Mouse (Mus musculus) midbrain, embryonic 16.5 days (tissue): ENCODE measurements at regions not wholly inside any gene's neighbourhood (a gene's known extent, or its start where the extent isn't known, plus 50 kb on each side); places are given as distances from the start of the nearest gene placed in this dataset.

Experiments used
- ATAC-seq: fragments of 200-750 bp; cut with Nextera tagmentation; 2 replicates; pipeline ENCODE4 v1.8.0; 2017; ENCODE audit warnings: moderate TSS enrichment
- H3K27ac ChIP-seq: fragments of 300-500 bp; sonication (generic); 2 replicates; pipeline ENCODE4 v1.5.1; 2014; ENCODE audit warnings: mild to moderate bottlenecking, low read length, mixed read lengths
- H3K27me3 ChIP-seq: fragments of 300-500 bp; sonication (generic); 2 replicates; pipeline ENCODE4 v1.6.1; 2014; ENCODE audit warnings: low read depth, low read length, mixed read lengths; ENCODE audit not compliant: control insufficient read depth, insufficient read depth
- H3K36me3 ChIP-seq: fragments of 300-500 bp; sonication (generic); 2 replicates; pipeline ENCODE4 v1.6.1; 2014; ENCODE audit warnings: mild to moderate bottlenecking, low read length, moderate library complexity, mixed read lengths; ENCODE audit not compliant: control insufficient read depth, insufficient read depth
- H3K4me1 ChIP-seq: fragments of 300-500 bp; sonication (generic); 2 replicates; pipeline ENCODE4 v1.6.1; 2014; ENCODE audit warnings: mild to moderate bottlenecking, low read length, mixed read lengths; ENCODE audit not compliant: control insufficient read depth, insufficient read depth
- H3K4me2 ChIP-seq: fragments of 300-500 bp; sonication (generic); 2 replicates; pipeline ENCODE4 v1.6.1; 2014; ENCODE audit warnings: mild to moderate bottlenecking, low read length, mixed read lengths
- H3K4me3 ChIP-seq: fragments of 300-500 bp; sonication (generic); 2 replicates; pipeline ENCODE4 v1.5.1; 2014; ENCODE audit warnings: low read depth, mild to moderate bottlenecking, low read length, moderate library complexity, mixed read lengths
- H3K9ac ChIP-seq: fragments of 300-500 bp; sonication (generic); 2 replicates; pipeline ENCODE4 v1.6.1; 2014; ENCODE audit warnings: low read depth, low read length, mixed read lengths
- H3K9me3 ChIP-seq: fragments of 300-500 bp; sonication (generic); replicated peaks from 2 replicates; pipeline ENCODE4 v1.6.1; 2014; ENCODE audit warnings: mild to moderate bottlenecking, low read length, mixed read lengths; ENCODE audit not compliant: control insufficient read depth, poor library complexity, severe bottlenecking
- WGBS: fragments of 180-500 bp; shearing (Covaris S2); extraction: QIAGEN DNeasy Blood & Tissue Kit; methylation state at CpG from one replicate; pipeline ENCODE4 v1.1.7; 2014; 5-methylcytosine and 5-hydroxymethylcytosine counted together

DNA sequence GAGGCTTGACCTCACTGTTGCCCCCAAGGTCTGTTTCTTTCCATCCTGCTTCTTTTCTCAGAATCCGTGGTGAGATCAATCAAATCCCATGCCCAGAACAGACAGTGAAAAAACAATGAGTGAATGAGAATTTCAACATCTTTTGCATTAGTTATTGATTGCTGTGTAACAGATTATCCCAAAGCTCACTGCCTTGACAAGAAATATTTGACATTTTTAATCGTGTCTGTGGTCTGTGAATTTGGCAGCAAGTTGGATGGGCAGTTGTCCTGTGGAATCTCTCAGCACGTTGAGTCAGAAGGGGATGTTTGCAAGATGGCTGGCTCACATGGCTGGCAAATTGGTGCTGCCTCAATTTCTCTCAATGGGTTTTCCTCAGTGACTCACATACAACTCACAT is 228.0 kb upstream of the Mpped2 start:
- WGBS = 48% methylated on average over 3 of the region's 3 CpGs
- no peaks in the 10 kb centered on the region; the same call in 1 of the 2 replicates for H3K27me3 ChIP-seq
- no peaks in the 10 kb centered on the region for H3K9me3 ChIP-seq
- no peak overlapping the region for H3K4me2 ChIP-seq
- no peak overlapping the region for H3K27ac ChIP-seq
- no peaks in the 10 kb centered on the region for H3K36me3 ChIP-seq
- no peak overlapping the region for H3K9ac ChIP-seq
- no peak for ATAC-seq
- no peaks in the 10 kb centered on the region for H3K4me1 ChIP-seq
- H3K4me3 ChIP-seq = no peak overlapping the region

- ATAC-seq = no peak
- Histone ChIP-seq H3K9me3 (no peaks in the 10 kb centered on the region), H3K4me1 (no peaks in the 10 kb centered on the region), H3K4me3 (no peak overlapping the region), H3K36me3 (no peaks in the 10 kb centered on the region), H3K4me2 (no peak overlapping the region), H3K27ac (no peak overlapping the region), H3K27me3 (no peaks in the 10 kb centered on the region; the same call in 1 of the 2 replicates), H3K9ac (no peak overlapping the region)
- 88% methylated on average over 3 of the region's 3 CpGs for WGBS
Observed at GRCm38 (mm10) chr2:106465831-106466230, 227.2 kb upstream of the Mpped2 start.

DNA sequence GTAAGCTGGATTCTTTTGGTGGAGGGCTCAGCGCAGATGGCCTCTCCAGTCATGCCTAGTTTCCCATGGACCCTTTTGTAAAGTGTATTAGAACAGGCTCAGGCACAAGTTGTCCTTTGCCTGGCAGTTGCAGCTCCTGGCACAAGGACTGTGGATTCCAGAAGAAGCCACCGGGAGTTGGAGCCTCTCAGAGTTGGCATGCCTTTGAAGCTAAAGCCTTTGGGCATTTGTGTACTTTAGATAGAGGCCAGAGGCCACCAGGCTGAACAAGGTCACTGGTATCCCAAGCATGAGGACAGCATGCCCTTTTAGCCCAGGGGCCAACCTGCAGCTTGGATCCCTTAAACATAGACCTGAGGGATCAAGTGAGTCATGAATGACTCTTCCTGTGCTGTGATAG is 223.9 kb upstream of the Mpped2 start:
- 93% methylated on average over 2 of the region's 2 CpGs for WGBS
- H3K27ac ChIP-seq = no peak overlapping the region
- ATAC-seq = no peak

DNA sequence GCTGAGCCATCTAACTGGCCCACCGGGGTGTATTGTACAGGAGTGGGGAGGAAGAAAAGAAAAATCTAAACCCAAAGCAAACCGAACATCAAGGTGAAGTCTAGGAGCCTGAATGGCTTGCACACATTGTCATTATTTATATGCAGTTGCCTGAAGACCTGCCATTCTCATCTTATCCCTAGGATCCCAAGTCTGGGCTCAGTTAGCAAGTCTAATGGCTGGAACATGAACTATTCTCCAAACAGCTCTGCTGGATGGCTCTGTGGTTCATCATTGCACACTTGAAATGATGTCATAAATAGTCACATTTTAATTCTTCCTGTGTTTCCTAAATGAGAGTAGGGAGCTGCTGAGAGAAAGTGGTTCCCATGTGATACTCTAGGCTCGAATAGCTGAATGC is 219.6 kb upstream of the Mpped2 start:
- WGBS = 85% methylated on average over 3 of the region's 3 CpGs
- no peak for ATAC-seq
- H3K27ac ChIP-seq = no peak overlapping the region
- H3K4me2 ChIP-seq = no peak overlapping the region
- no peaks in the 10 kb centered on the region for H3K4me1 ChIP-seq
- no peaks in the 10 kb centered on the region for H3K9me3 ChIP-seq
- no peak overlapping the region for H3K4me3 ChIP-seq
- H3K36me3 ChIP-seq = no peaks in the 10 kb centered on the region
- no peak overlapping the region for H3K9ac ChIP-seq
- H3K27me3 ChIP-seq = no peaks in the 10 kb centered on the region; the same call in 1 of the 2 replicates

More for the DNA sequence above, 223.9 kb upstream of the Mpped2 start:
- H3K9me3 ChIP-seq = no peaks in the 10 kb centered on the region
- H3K4me1 ChIP-seq = no peaks in the 10 kb centered on the region
- H3K9ac ChIP-seq = no peak overlapping the region
- no peaks in the 10 kb centered on the region for H3K36me3 ChIP-seq
- H3K4me2 ChIP-seq = no peak overlapping the region
- H3K27me3 ChIP-seq = no peaks in the 10 kb centered on the region; the same call in 1 of the 2 replicates
- H3K4me3 ChIP-seq = no peak overlapping the region

GRCm38 (mm10) chr2:106477991-106478390 is 215.1 kb upstream of the Mpped2 start:
- Histone ChIP-seq H3K9me3 (no peaks in the 10 kb centered on the region), H3K4me1 (no peaks in the 10 kb centered on the region), H3K4me2 (no peak overlapping the region), H3K27me3 (no peaks in the 10 kb centered on the region), H3K4me3 (no peak overlapping the region), H3K36me3 (no peaks in the 10 kb centered on the region), H3K9ac (no peak overlapping the region), H3K27ac (no peak overlapping the region)
- WGBS = 79% methylated on average over 2 of the region's 2 CpGs
- no peak for ATAC-seq

GRCm38 (mm10) chr2:106487335-106488082 is 205.6 kb upstream of the Mpped2 start:
- Histone ChIP-seq H3K36me3 (no peaks in the 10 kb centered on the region), H3K4me2 (no peak overlapping the region), H3K9me3 (no peaks in the 10 kb centered on the region), H3K27me3 (no peaks in the 10 kb centered on the region), H3K9ac (no peak overlapping the region), H3K4me1 (no peaks in the 10 kb centered on the region), H3K27ac (no peak overlapping the region), H3K4me3 (no peak overlapping the region)
- ATAC-seq = no peak
- 60% methylated on average over 5 of the region's 5 CpGs for WGBS

- H3K27me3 ChIP-seq = no peaks in the 10 kb centered on the region
- H3K4me1 ChIP-seq = peaks cover 3% of the 10 kb centered on the region; the same call in 1 of the 2 replicates
- no peaks in the 10 kb centered on the region for H3K36me3 ChIP-seq
- no peak overlapping the region for H3K4me3 ChIP-seq
- H3K9me3 ChIP-seq = no peaks in the 10 kb centered on the region
- no peak overlapping the region for H3K4me2 ChIP-seq
- H3K9ac ChIP-seq = no peak overlapping the region
- H3K27ac ChIP-seq = no peak overlapping the region; the same call in 1 of the 2 replicates
- no peak for ATAC-seq
Observed at GRCm38 (mm10) chr2:106498735-106499134, 194.3 kb upstream of the Mpped2 start.

DNA sequence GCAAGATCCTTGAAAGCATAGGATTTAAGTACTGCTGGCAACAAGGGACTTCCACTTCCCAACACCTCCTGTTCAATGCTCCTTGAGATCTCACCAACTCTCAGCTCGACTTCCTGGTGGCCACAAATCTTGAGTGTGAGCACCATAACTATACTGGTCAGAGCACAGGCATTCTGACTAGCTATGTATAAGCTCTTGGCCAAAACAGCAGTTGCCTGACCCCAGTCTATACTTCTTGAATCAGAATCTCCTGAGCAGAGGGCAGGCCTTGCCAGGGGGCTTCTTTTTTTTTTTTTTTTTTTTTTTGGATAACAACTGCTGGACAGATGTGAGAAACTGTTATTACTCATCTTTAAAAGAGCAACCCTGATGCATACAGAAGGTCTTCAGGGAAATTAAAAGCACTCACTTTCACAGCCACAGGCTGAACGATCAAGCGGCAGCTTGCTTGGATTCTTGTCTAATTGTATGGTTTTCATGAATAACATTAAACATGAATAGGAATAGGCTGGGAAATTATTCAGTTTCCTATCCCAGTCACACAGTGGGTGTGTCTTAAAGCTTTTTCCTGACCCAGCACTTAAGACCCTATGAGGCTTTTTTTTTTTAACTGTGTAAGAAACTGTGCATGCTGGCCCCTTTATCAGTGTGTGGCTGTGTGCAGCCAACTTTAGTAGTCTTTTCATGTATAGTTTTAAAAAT is 193.7 kb upstream of the Mpped2 start:
- H3K27ac ChIP-seq = no peak overlapping the region; the same call in 1 of the 2 replicates
- ATAC-seq = peak; percentile 83
- H3K4me2 ChIP-seq = no peak overlapping the region
- no peaks in the 10 kb centered on the region for H3K27me3 ChIP-seq
- peaks cover 3% of the 10 kb centered on the region; the same call in 1 of the 2 replicates for H3K4me1 ChIP-seq
- no peak overlapping the region for H3K9ac ChIP-seq
- no peaks in the 10 kb centered on the region for H3K9me3 ChIP-seq
- WGBS = 27% methylated on average over 3 of the region's 3 CpGs
- H3K4me3 ChIP-seq = no peak overlapping the region
- H3K36me3 ChIP-seq = no peaks in the 10 kb centered on the region

GRCm38 (mm10) chr2:106504933-106505420 is 188.1 kb upstream of the Mpped2 start:
- ATAC-seq = no peak
- no peaks in the 10 kb centered on the region for H3K9me3 ChIP-seq
- 93% methylated on average over 1 of the region's 1 CpGs for WGBS

More at GRCm38 (mm10) chr2:106504933-106505420, 188.1 kb upstream of the Mpped2 start:
- Histone ChIP-seq H3K9ac (no peak overlapping the region), H3K36me3 (no peaks in the 10 kb centered on the region), H3K4me1 (peaks cover 1% of the 10 kb centered on the region; the same call in 1 of the 2 replicates), H3K27ac (no peak overlapping the region), H3K4me3 (no peak overlapping the region), H3K27me3 (no peaks in the 10 kb centered on the region), H3K4me2 (no peak overlapping the region)
